Mouse (Mus musculus): ENCODE data around the gene Baiap3. TPM values are rescaled to one million over a fixed set of nuclear protein-coding genes. Genes with fewer than 3 reads are reported as not detected.
"Not testable (repeated sequence)": the region's sequence is repeated elsewhere in the genome, so short reads cannot be mapped to it uniquely, and the experiment has no call there.

Baiap3 gene
- polyA plus RNA-seq, 1 experiment from 2014 or later: 0.67 TPM

DNA sequence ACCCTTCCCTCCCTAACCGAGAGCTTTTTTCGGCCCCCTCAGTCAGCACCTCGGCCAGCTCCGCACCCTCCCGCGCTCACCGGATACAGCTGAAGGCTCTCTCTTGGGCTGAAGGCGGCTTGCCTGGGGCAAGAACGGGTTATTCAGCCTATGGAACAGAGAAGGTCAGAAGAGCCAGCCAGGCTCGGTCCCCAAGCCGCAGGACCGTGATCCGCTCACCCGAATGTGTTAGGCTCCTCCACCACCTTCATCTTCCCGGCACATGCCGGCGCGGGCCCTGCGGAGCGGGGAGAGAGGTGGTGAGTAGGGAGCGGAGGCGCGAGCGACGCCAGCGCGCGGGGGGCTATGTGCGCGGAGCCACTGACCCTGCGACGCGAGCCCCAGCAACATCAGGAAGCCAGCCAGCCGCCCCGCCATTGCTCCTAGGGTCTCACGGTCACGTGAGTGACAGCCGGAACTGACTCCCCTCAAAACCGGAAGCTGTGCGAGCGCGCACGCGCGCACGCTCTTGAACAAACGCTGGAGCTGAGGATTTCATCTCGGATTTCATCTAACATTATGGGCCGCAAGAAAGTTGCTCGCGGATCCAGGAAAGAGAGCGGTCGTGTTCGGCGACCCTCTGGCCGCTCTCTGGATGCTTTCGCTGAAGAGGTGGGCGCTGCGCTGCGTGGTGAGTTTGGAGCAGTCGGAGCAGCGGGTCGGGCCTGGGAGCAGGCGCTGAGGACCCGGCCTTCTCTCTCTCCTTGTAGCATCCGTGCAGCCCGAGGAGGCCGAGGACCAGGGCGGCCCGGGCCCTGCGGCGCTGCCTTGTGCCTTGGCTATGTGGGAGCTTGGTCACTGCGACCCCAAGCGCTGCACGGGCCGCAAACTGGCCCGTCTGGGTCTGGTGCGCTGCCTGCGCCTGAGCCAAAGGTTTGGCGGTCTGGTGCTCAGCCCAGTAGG, 16.2 kb downstream of the Baiap3 start, which contains the start of the genes Gnptg and Tsr3:
TSS of gene Gnptg (minus strand) at position 430 of the 942 bp plus-strand sequence.
TSS of gene Tsr3 (plus strand) at position 476 of the 942 bp plus-strand sequence.
- H3K4me1 ChIP-seq: peaks cover 28% of the 10 kb centered on the region
- H3K4me3 ChIP-seq: peak within 1 kb of the TSS; percentile 100
- WGBS: under 1% methylated on average over 80 of the region's 80 CpGs
- no peaks in the 10 kb centered on the region for H3K27me3 ChIP-seq (replicated peaks; ENCODE audit: low read depth, poor library complexity, severe bottlenecking)
- peak; percentile 94 for DNase-seq (ENCODE audit: low spot score)
- no peaks in the 10 kb centered on the region for H3K9me3 ChIP-seq
- H3K36me3 ChIP-seq (replicated peaks): peaks cover 61% of the 10 kb centered on the region
- H3K27ac ChIP-seq (replicated peaks): peak within 1 kb of the TSS; percentile 93

DNA sequence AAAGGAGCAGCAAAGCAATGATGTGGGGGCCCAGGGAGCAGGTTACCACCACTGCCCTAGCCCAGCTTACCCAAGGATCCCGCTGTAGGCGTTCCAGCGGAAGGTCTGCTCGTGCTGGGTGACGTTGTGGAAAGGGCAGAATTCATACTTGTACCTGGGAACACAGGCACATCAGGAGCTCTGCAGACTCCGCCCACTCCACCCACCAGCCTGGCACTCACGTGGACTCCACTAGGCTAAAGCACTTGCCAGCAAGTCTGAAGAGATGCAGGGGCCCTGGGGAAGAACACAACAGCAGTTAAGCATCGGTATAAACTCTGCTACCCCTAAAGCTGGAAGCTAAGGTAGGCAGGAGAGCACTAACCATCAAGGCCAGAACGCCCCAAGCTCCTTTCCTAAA, 20.5 kb downstream of the Baiap3 start:
- Histone ChIP-seq H3K36me3 (replicated peaks) (peaks cover 38% of the 10 kb centered on the region), H3K9me3 (no peaks in the 10 kb centered on the region), H3K4me3 (no peak overlapping the region), H3K27ac (replicated peaks) (no peak overlapping the region), H3K4me1 (peaks cover 12% of the 10 kb centered on the region), H3K27me3 (replicated peaks; ENCODE audit: low read depth, poor library complexity, severe bottlenecking) (no peaks in the 10 kb centered on the region)
- no peak for DNase-seq (ENCODE audit: low spot score)
- WGBS: 81% methylated on average over 9 of the region's 9 CpGs

DNA sequence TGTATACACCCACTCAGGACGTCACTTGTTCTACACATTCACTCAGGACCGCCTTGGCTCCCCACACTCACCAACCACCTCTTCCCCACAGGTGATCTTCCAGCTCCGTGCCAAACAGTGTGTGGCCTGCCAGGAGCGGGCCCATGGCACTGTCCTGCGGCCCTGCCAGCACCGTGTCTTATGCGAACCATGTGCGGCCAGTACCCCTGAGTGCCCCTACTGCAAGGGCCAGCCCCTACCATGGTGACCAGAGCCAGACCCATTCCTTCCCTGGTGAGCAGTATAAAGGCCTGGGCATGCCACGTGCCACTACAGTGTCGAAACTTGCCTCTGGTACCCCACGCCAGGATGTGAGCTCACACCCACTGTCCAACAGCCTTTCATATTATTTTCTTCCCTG, 24.5 kb downstream of the Baiap3 start:
- not testable (repeated sequence) for H3K27ac ChIP-seq (replicated peaks); DNase-seq (ENCODE audit: low spot score); H3K27me3 ChIP-seq (replicated peaks; ENCODE audit: low read depth, poor library complexity, severe bottlenecking); H3K4me1 ChIP-seq; H3K9me3 ChIP-seq; H3K4me3 ChIP-seq
- peaks cover 70% of the 10 kb centered on the region for H3K36me3 ChIP-seq (replicated peaks)
- 88% methylated on average over 6 of the region's 11 CpGs for WGBS

DNA sequence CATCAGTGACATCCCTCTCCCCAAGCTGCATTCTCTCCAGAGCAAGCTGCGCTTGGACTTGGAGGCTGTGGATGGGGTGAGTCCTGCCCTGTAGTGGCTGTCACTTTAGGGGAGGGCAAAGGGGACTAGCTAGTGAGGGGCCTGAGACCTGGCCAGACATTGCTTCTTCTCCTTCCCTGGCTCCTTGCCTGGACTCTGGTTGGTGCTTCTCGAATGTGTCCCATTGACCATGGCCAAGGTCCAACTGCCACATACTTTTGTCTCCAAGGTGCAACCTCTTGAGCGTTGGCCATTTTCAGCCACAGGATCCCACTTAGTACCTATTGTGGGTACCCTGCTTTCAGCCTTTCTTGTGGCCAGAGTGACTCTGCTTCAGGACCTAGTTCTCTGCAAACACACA, 25.5 kb downstream of the Baiap3 start:
- Histone ChIP-seq H3K4me3 (no peak overlapping the region), H3K27me3 (replicated peaks; ENCODE audit: low read depth, poor library complexity, severe bottlenecking) (no peaks in the 10 kb centered on the region), H3K36me3 (replicated peaks) (peaks cover 71% of the 10 kb centered on the region), H3K4me1 (no peaks in the 10 kb centered on the region), H3K9me3 (no peaks in the 10 kb centered on the region), H3K27ac (replicated peaks) (no peak overlapping the region)
- WGBS: 93% methylated on average over 3 of the region's 3 CpGs
- no peak for DNase-seq (ENCODE audit: low spot score)

DNA sequence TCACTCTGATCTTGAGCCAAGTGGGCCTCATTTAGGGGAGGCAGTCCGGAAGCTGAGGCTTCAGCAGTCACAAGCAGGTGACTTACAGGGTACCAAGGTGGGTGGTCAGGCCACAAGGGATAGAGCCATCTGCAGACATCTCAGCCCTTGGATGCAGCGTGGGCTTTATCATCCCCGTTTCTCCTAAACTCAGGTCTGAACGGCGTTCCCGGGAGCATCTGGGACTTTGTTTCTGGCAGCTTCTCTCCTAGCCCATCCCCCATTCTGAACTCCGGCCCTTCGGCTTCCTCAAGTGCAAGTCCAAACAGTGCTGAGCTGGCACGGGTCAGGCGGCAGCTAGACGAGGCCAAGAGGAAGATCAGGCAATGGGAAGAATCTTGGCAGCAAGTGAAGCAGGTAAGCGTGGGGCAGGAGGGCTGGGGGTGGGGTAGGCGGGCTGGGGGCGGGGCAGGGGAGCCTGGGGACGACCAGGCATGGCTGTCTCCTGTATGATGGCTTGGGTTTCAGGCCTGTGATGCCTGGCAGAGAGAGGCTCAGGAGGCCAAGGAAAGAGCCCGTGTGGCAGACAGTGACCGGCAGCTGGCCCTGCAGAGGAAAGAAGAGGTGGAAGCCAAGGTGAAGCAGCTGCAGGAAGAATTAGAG, 26.0 kb downstream of the Baiap3 start:
- 80% methylated on average over 17 of the region's 17 CpGs for WGBS
- not testable (repeated sequence) for H3K27ac ChIP-seq (replicated peaks); H3K27me3 ChIP-seq (replicated peaks; ENCODE audit: low read depth, poor library complexity, severe bottlenecking); H3K4me3 ChIP-seq; DNase-seq (ENCODE audit: low spot score); H3K9me3 ChIP-seq; H3K4me1 ChIP-seq
- H3K36me3 ChIP-seq (replicated peaks): peaks cover 71% of the 10 kb centered on the region

DNA sequence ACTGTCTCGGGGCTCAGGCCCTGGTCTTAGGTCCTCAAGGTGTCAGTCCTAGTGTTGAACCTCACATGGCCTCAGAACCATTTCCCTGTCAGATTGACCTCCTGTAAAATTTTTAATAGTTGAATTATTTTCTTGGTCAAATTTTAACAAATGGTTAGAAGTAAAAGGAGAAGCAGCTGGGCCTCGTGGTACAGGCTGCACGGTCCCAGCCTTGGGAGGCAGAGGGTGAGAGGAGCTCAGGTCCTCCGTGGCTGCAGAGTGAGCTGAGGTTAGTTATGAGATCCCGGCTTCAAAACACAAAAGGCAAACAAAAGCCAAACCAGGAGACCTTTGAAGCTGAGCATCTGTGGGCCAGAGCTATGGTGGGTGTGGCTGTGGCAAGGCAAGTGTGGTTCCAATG, 28.2 kb downstream of the Baiap3 start:
- Histone ChIP-seq H3K36me3 (replicated peaks) (peaks cover 75% of the 10 kb centered on the region), H3K27ac (replicated peaks) (no peak overlapping the region), H3K4me1 (no peaks in the 10 kb centered on the region), H3K4me3 (no peak overlapping the region), H3K9me3 (no peaks in the 10 kb centered on the region), H3K27me3 (replicated peaks; ENCODE audit: low read depth, poor library complexity, severe bottlenecking) (0 out of 2 replicates have a peak, but pooled peaks cover 2% of the 10 kb centered on the region)
- WGBS: 84% methylated on average over 5 of the region's 5 CpGs
- no peak for DNase-seq (ENCODE audit: low spot score)

DNA sequence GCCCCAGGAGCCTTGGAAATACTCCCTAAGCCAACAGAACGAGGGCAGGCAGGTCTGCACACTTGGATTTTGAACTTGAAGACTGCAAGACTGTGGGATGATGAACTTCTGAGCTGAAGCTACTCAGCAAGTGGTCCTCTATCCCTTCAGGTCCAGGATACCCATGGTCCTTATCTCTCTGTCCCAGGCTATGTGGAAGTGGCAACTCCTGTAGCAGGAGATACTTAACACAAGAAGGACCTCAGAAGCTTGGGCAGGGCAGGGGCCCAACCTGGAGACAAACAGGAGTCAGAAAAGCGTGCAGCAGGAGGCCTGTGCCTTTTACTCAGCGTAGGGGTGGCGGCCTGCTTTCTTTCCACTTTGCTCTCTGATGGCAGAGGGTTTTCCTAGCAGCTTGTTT, 30.5 kb downstream of the Baiap3 start:
- H3K27me3 ChIP-seq (replicated peaks; ENCODE audit: low read depth, poor library complexity, severe bottlenecking): 0 out of 2 replicates have a peak, but pooled peaks cover 13% of the 10 kb centered on the region
- no peak overlapping the region for H3K27ac ChIP-seq (replicated peaks)
- H3K4me1 ChIP-seq: peaks cover 18% of the 10 kb centered on the region
- peaks cover 71% of the 10 kb centered on the region for H3K36me3 ChIP-seq (replicated peaks)
- DNase-seq (ENCODE audit: low spot score): no peak
- H3K4me3 ChIP-seq: no peak overlapping the region
- no peaks in the 10 kb centered on the region for H3K9me3 ChIP-seq
- 84% methylated on average over 4 of the region's 4 CpGs for WGBS

DNA sequence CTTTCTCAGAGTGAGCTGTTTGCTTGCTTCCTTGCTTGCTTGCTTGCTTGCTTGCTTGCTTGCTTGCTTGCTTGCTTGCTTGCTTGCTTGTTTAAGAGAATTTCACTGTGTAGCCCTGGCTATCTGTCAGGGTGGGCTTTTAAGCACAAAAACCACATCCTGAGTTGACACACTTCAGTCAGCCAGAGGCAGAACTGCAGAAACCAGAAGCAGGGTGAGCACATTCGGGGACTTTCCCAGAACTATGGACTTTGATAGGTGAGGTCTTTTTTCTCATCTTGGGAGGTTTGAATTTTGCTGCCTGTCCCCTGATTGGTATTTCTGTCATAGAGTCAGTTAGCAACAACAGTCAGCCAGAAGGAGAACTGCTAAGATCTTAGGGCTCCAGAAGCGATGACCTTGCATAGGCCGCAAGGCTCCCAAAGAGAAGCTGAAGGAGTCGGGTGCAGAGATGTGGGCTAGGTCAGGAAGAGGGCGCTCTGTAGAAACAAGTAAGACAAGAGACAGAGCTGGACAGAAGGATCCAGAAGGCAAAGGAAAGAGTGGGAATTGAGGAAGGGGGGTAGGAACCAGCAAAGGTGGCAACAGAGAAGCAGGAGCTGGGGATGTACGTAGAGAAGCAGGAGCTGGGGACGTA, 31.5 kb downstream of the Baiap3 start:
- no peaks in the 10 kb centered on the region for H3K9me3 ChIP-seq
- no peak overlapping the region for H3K27ac ChIP-seq (replicated peaks)
- H3K27me3 ChIP-seq (replicated peaks; ENCODE audit: low read depth, poor library complexity, severe bottlenecking): 0 out of 2 replicates have a peak, but pooled peaks cover 17% of the 10 kb centered on the region
- H3K4me1 ChIP-seq: peaks cover 18% of the 10 kb centered on the region
- 90% methylated on average over 7 of the region's 7 CpGs for WGBS
- peaks cover 71% of the 10 kb centered on the region for H3K36me3 ChIP-seq (replicated peaks)
- DNase-seq (ENCODE audit: low spot score): no peak
- no peak overlapping the region for H3K4me3 ChIP-seq

DNA sequence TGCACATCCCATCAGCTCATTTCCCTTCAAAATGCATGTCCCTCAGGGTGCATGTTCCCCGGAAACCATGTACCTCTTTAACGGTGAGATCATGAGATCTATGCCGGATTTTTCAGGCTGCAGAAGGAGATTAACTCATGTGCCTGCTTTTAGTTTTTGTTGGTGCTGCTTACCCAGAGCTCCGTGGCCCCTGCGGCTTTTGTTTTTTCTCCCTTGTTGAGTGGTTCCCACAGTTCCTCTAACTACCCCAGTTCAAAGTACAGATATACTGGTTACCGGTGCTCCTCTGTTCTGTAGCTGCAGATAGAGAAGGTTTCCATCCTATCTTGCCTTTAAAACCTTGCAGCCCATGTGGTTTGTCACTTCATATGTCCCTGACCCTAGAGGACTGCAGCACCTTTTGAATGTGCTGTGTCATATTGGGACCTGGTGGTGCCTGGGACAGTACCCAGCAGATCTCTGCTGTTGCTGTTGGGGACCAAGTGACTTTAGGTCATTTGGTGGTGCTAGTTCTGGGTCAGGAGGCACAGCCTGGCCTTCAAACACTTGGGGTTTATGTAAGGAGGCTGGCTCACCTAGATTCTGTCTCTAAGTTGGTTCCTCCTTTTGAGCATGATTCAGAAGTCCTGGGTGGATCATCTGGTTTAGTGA, 33.1 kb downstream of the Baiap3 start:
- WGBS: 47% methylated on average over 6 of the region's 6 CpGs
- Histone ChIP-seq H3K36me3 (replicated peaks) (peaks cover 67% of the 10 kb centered on the region), H3K27ac (replicated peaks) (peak overlapping the region; percentile 42; the same call in 1 of the 2 replicates), H3K4me1 (peaks cover 18% of the 10 kb centered on the region), H3K4me3 (peak overlapping the region; percentile 60), H3K9me3 (no peaks in the 10 kb centered on the region), H3K27me3 (replicated peaks; ENCODE audit: low read depth, poor library complexity, severe bottlenecking) (0 out of 2 replicates have a peak, but pooled peaks cover 17% of the 10 kb centered on the region)
- no peak for DNase-seq (ENCODE audit: low spot score)

DNA sequence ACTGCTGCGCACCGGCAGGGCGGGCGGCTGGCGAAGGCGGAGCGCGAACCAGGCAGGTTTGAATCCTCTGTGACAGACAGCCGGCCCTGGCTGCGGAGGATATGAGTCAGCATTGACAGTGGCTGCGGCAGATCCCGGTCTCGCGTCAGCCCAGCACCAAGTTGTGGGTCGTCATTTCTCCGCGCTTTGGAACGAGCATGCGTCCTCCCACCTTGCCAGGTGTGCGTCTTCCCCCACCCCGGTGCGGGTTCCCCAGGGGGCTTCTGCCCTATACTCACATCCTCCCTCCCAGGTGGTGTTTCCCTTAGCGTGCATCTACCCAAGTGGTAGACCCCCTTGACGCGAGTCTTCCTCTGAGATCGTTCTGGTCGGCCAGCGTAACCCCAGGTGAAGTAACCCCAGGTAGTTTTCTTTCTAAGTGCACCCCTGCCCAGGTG, 33.6 kb downstream of the Baiap3 start:
- WGBS: 10% methylated on average over 19 of the region's 28 CpGs
- Histone ChIP-seq H3K4me1 (peaks cover 18% of the 10 kb centered on the region), H3K27me3 (replicated peaks; ENCODE audit: low read depth, poor library complexity, severe bottlenecking) (0 out of 2 replicates have a peak, but pooled peaks cover 17% of the 10 kb centered on the region), H3K36me3 (replicated peaks) (peaks cover 67% of the 10 kb centered on the region), H3K4me3 (peak overlapping the region; percentile 60), H3K27ac (replicated peaks) (peak overlapping the region; percentile 42; the same call in 1 of the 2 replicates)
- DNase-seq (ENCODE audit: low spot score); H3K9me3 ChIP-seq: not testable (repeated sequence)

DNA sequence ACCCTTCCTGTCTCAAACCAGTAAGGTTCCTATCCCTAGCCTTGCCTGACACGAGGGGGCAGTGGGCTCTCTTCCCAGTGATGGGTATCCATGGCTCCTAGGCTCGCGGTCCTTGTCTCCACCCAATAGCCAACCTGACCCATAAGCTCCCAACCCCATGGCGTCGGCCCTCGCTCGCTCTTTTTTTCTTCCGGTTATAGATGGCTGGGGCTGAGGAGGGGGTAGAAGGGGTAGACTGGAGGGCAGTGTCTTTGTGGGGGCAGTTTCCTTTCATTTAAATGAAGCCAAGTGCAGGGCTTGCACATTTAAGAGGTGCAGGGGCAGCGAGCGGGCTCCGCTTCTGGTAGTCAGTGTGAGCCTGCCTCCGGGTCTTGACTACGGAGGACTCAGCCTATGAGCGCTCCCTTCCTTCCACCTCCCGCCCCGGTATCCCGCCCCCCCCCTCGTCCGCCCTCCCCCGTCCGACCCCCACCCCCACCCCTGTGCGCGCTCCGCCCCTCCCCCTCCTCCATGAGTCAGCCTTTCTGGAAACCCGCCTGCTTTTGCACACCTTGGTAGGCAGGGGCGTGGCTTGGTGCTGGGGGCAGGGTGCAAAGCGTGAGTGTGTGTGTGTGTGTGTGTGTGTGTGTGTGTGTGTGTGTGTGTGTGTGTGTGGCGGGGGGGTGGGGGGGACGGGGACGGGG, 34.2 kb downstream of the Baiap3 start:
- Histone ChIP-seq H3K4me3 (peak overlapping the region; percentile 60), H3K9me3 (no peaks in the 10 kb centered on the region), H3K27ac (replicated peaks) (peak overlapping the region; percentile 61), H3K36me3 (replicated peaks) (peaks cover 64% of the 10 kb centered on the region), H3K27me3 (replicated peaks; ENCODE audit: low read depth, poor library complexity, severe bottlenecking) (0 out of 2 replicates have a peak, but pooled peaks cover 17% of the 10 kb centered on the region), H3K4me1 (peaks cover 18% of the 10 kb centered on the region)
- WGBS: under 1% methylated on average over 25 of the region's 30 CpGs
- peak; percentile 74 for DNase-seq (ENCODE audit: low spot score)
